Mouse (Mus musculus) heart, postnatal 0 days (tissue): ENCODE data around the gene Pank3. TPM values are rescaled to one million over a fixed set of nuclear protein-coding genes. Genes with fewer than 3 reads are reported as not detected.

Experiments
- ATAC-seq: fragments of 200-750 bp; cut with Nextera tagmentation; 2 replicates; pipeline ENCODE4 v1.8.0; 2017; ENCODE audit warnings: low read depth, moderate number of reproducible peaks, moderate library complexity; ENCODE audit not compliant: insufficient read depth
- DNase-seq: peaks from one replicate; pipeline ENCODE4 v3.0.0-alpha.2; 2016; ENCODE audit warnings: low spot score
- H3K27ac ChIP-seq: fragments of 300-500 bp; sonication (generic); 2 replicates; pipeline ENCODE4 v1.5.1; 2014; ENCODE audit warnings: low read depth, mild to moderate bottlenecking
- H3K27me3 ChIP-seq: fragments of 300-500 bp; sonication (generic); 2 replicates; pipeline ENCODE4 v1.6.1; 2014; ENCODE audit warnings: low read length, mixed read lengths; ENCODE audit not compliant: control insufficient read depth, insufficient read depth
- H3K36me3 ChIP-seq: fragments of 300-500 bp; sonication (generic); replicated peaks from 2 replicates; pipeline ENCODE4 v1.6.1; 2014; ENCODE audit warnings: low read length, mixed read lengths; ENCODE audit not compliant: control insufficient read depth, insufficient read depth
- H3K4me1 ChIP-seq: fragments of 300-500 bp; sonication (generic); 2 replicates; pipeline ENCODE4 v1.6.1; 2014; ENCODE audit warnings: antibody characterized with exemption; ENCODE audit not compliant: control insufficient read depth, insufficient read depth
- H3K4me2 ChIP-seq: fragments of 300-500 bp; sonication (generic); 2 replicates; pipeline ENCODE4 v1.6.1; 2014; ENCODE audit warnings: low read depth, mild to moderate bottlenecking, low read length, moderate library complexity
- H3K4me3 ChIP-seq: fragments of 300-500 bp; sonication (generic); 2 replicates; pipeline ENCODE4 v1.5.1; 2014; ENCODE audit warnings: low read depth, low read length
- H3K9ac ChIP-seq: fragments of 300-500 bp; sonication (generic); replicated peaks from 2 replicates; pipeline ENCODE4 v1.6.1; 2014; ENCODE audit warnings: low read depth, low read length, mixed read lengths
- H3K9me3 ChIP-seq: fragments of 300-500 bp; sonication (generic); replicated peaks from 2 replicates; pipeline ENCODE4 v1.6.1; 2016; ENCODE audit warnings: low read length; ENCODE audit not compliant: control insufficient read depth
- CTCF ChIP-seq: IDR thresholded peaks from 2 replicates; pipeline ENCODE4 v1.5.1; 2016; ENCODE audit warnings: antibody characterized with exemption, control low read depth, low read depth
- EP300 ChIP-seq: IDR thresholded peaks from 2 replicates; pipeline ENCODE4 v1.6.1; 2016; ENCODE audit warnings: antibody characterized with exemption, low read depth
- WGBS: fragments of 180-500 bp; shearing (Covaris S2); extraction: QIAGEN DNeasy Blood & Tissue Kit; methylation state at CpG from one replicate; pipeline ENCODE4 v1.1.7; 2014; 5-methylcytosine and 5-hydroxymethylcytosine counted together
- polyA plus RNA-seq: library from polyadenylated mRNA; unstranded; fragments of >200 nt; fragmentation: Nextera tagmentation; extraction: Ambion mirVana; gene quantifications from 2 replicates; pipeline ENCODE4 v1.2.1, GENCODE M21; 2015
- total RNA-seq: library from RNA; depleted of rRNA; stranded (reverse); fragments of >200 nt; gene quantifications from 2 replicates; pipeline ENCODE4 v1.2.3, GENCODE M21; 2014; ENCODE audit warnings: low replicate concordance

Pank3 gene
- total and polyA plus RNA-seq, 2 experiments from 2014 or later: 6.3 to 28.6 TPM

GRCm38 (mm10) chr11:35754906-35755418, 14.3 kb upstream of the Pank3 start:
- Histone ChIP-seq H3K4me1 (no peaks in the 10 kb centered on the region), H3K9ac (no peak overlapping the region), H3K9me3 (no peaks in the 10 kb centered on the region), H3K4me2 (no peak overlapping the region), H3K27me3 (no peaks in the 10 kb centered on the region), H3K27ac (no peak overlapping the region), H3K36me3 (no peaks in the 10 kb centered on the region), H3K4me3 (no peak overlapping the region)
- TF ChIP-seq CTCF: no peak
- no peak for TF ChIP-seq EP300
- DNase-seq (no peak), ATAC-seq (no peak)
- WGBS: 90% methylated on average over 4 of the region's 4 CpGs

- no peak for DNase-seq
- Histone ChIP-seq H3K9ac (no peak overlapping the region), H3K27ac (no peak overlapping the region), H3K4me2 (no peak overlapping the region), H3K9me3 (no peaks in the 10 kb centered on the region), H3K4me1 (no peaks in the 10 kb centered on the region), H3K4me3 (no peak overlapping the region), H3K36me3 (no peaks in the 10 kb centered on the region), H3K27me3 (no peaks in the 10 kb centered on the region)
- TF ChIP-seq EP300 (no peak), CTCF (no peak)
- WGBS: 50% methylated on average over 6 of the region's 6 CpGs
- no peak for ATAC-seq
These were observed 13.7 kb upstream of the Pank3 start for GRCm38 (mm10) chr11:35755546-35755945.

- Histone ChIP-seq H3K27ac (no peak overlapping the region), H3K4me1 (no peaks in the 10 kb centered on the region), H3K9ac (no peak overlapping the region), H3K4me3 (no peak overlapping the region), H3K9me3 (no peaks in the 10 kb centered on the region), H3K36me3 (no peaks in the 10 kb centered on the region), H3K27me3 (no peaks in the 10 kb centered on the region), H3K4me2 (no peak overlapping the region)
- 81% methylated on average over 11 of the region's 11 CpGs for WGBS
- DNase-seq (no peak), ATAC-seq (no peak)
- TF ChIP-seq EP300 (no peak), CTCF (no peak)
These were observed 12.6 kb upstream of the Pank3 start for GRCm38 (mm10) chr11:35756411-35757303.

GRCm38 (mm10) chr11:35760001-35760626, 9.2 kb upstream of the Pank3 start:
- H3K27ac ChIP-seq: no peak overlapping the region
- H3K4me3 ChIP-seq: no peak overlapping the region
- H3K9me3 ChIP-seq: no peaks in the 10 kb centered on the region
- 54% methylated on average over 7 of the region's 7 CpGs for WGBS
- no peaks in the 10 kb centered on the region for H3K27me3 ChIP-seq
- no peak overlapping the region for H3K9ac ChIP-seq
- no peak for DNase-seq
- no peaks in the 10 kb centered on the region for H3K36me3 ChIP-seq
- no peaks in the 10 kb centered on the region for H3K4me1 ChIP-seq
- TF ChIP-seq EP300: no peak
- no peak for TF ChIP-seq CTCF
- no peak for ATAC-seq
- no peak overlapping the region for H3K4me2 ChIP-seq

- Histone ChIP-seq H3K36me3 (no peaks in the 10 kb centered on the region), H3K9me3 (no peaks in the 10 kb centered on the region), H3K27ac (no peak overlapping the region), H3K4me1 (no peaks in the 10 kb centered on the region), H3K27me3 (no peaks in the 10 kb centered on the region), H3K4me2 (no peak overlapping the region), H3K9ac (no peak overlapping the region), H3K4me3 (no peak overlapping the region)
- DNase-seq: no peak
- no peak for ATAC-seq
- WGBS: 84% methylated on average over 4 of the region's 4 CpGs
- TF ChIP-seq CTCF (no peak), EP300 (no peak)
These were observed 8.7 kb upstream of the Pank3 start for GRCm38 (mm10) chr11:35760627-35761003.
